Mouse (Mus musculus) midbrain, embryonic 14.5 days (tissue): ENCODE results near the gene Srp68. TPM values are rescaled to one million over a fixed set of nuclear protein-coding genes. Genes with fewer than 3 reads are reported as not detected.

ENCODE experiments used
- ATAC-seq: fragments of 200-750 bp; cut with Nextera tagmentation; 2 replicates; pipeline ENCODE4 v1.8.0; 2017; ENCODE audit warnings: moderate number of reproducible peaks, moderate library complexity; ENCODE audit not compliant: low FRiP score, low TSS enrichment
- DNase-seq: peaks from one replicate; pipeline ENCODE4 v3.0.0-alpha.2; 2015
- H3K27ac ChIP-seq: fragments of 300-500 bp; sonication (generic); replicated peaks from 2 replicates; pipeline ENCODE4 v1.5.1; 2014; ENCODE audit warnings: mild to moderate bottlenecking, low read depth, low read length, moderate library complexity
- H3K27me3 ChIP-seq: fragments of 300-500 bp; sonication (generic); 2 replicates; pipeline ENCODE4 v1.6.1; 2014; ENCODE audit warnings: low read length, control low read depth, mixed read lengths; ENCODE audit not compliant: control insufficient read depth, insufficient read depth
- H3K36me3 ChIP-seq: fragments of 300-500 bp; sonication (generic); 2 replicates; pipeline ENCODE4 v1.6.1; 2014; ENCODE audit warnings: low read length, control low read depth; ENCODE audit not compliant: control insufficient read depth, insufficient read depth
- H3K4me1 ChIP-seq: fragments of 300-500 bp; sonication (generic); 2 replicates; pipeline ENCODE4 v1.6.1; 2014; ENCODE audit warnings: mild to moderate bottlenecking, antibody characterized with exemption, low read length, control low read depth; ENCODE audit not compliant: control insufficient read depth, insufficient read depth
- H3K4me2 ChIP-seq: fragments of 300-500 bp; sonication (generic); 2 replicates; pipeline ENCODE4 v1.6.1; 2014; ENCODE audit warnings: mild to moderate bottlenecking, low read length, moderate library complexity
- H3K4me3 ChIP-seq: fragments of 300-500 bp; sonication (generic); replicated peaks from 2 replicates; pipeline ENCODE4 v1.5.1; 2014; ENCODE audit warnings: low read depth, low read length
- H3K9ac ChIP-seq: fragments of 300-500 bp; sonication (generic); replicated peaks from 2 replicates; pipeline ENCODE4 v1.6.1; 2014; ENCODE audit warnings: mild to moderate bottlenecking, low read length, moderate library complexity
- H3K9me3 ChIP-seq: fragments of 300-500 bp; sonication (generic); 2 replicates; pipeline ENCODE4 v1.6.1; 2016; ENCODE audit warnings: low read length, control low read depth, mixed read lengths; ENCODE audit not compliant: control insufficient read depth
- WGBS: fragments of 180-500 bp; shearing (Covaris S2); extraction: QIAGEN DNeasy Blood & Tissue Kit; methylation state at CpG from one replicate; pipeline ENCODE4 v1.1.7; 2014; 5-methylcytosine and 5-hydroxymethylcytosine counted together
- polyA plus RNA-seq: library from polyadenylated mRNA; unstranded; fragments of >200 nt; fragmentation: Nextera tagmentation; extraction: Ambion mirVana; gene quantifications from 2 replicates; pipeline ENCODE4 v1.2.1, GENCODE M21; 2014

Gene Srp68
- 49.5 and 57.1 TPM in 2 replicates for polyA plus RNA-seq

- ATAC-seq (peak; percentile 97), DNase-seq (peak; percentile 97)
- peaks cover 15% of the 10 kb centered on the region for H3K4me1 ChIP-seq
- H3K9ac ChIP-seq, result peak within 1 kb of the TSS; percentile 86
- H3K36me3 ChIP-seq, result peaks cover 25% of the 10 kb centered on the region
- H3K4me2 ChIP-seq, result peak within 1 kb of the TSS; percentile 93
- H3K4me3 ChIP-seq, result peak within 1 kb of the TSS; percentile 91
- H3K27me3 ChIP-seq, result no peaks in the 10 kb centered on the region
- no peaks in the 10 kb centered on the region for H3K9me3 ChIP-seq
- 2% methylated on average over 32 of the region's 32 CpGs for WGBS
- H3K27ac ChIP-seq, result peak within 1 kb of the TSS; percentile 93
Observed at GRCm38 (mm10) chr11:116274045-116274666, at the start of gene Srp68. Gene Srp68, minus strand, starts transcription at chr11:116274217.

GRCm38 (mm10) chr11:116318719-116319659, 45.0 kb upstream of the Srp68 start:
- peak; percentile 92 for DNase-seq
- Histone ChIP-seq H3K9ac (peak overlapping the region; percentile 51; the same call in 1 of the 2 replicates), H3K36me3 (no peaks in the 10 kb centered on the region), H3K4me3 (peak overlapping the region; percentile 36), H3K27ac (no peak overlapping the region), H3K27me3 (no peaks in the 10 kb centered on the region), H3K4me1 (peaks cover 6% of the 10 kb centered on the region), H3K9me3 (no peaks in the 10 kb centered on the region), H3K4me2 (peak overlapping the region; percentile 88)
- WGBS, result 1% methylated on average over 41 of the region's 41 CpGs
- ATAC-seq, result peak; percentile 50

- Histone ChIP-seq H3K27ac (no peak overlapping the region), H3K4me2 (no peak overlapping the region), H3K9ac (no peak overlapping the region), H3K36me3 (no peaks in the 10 kb centered on the region), H3K4me3 (no peak overlapping the region), H3K9me3 (no peaks in the 10 kb centered on the region), H3K27me3 (0 out of 2 replicates have a peak, but pooled peaks cover 3% of the 10 kb centered on the region), H3K4me1 (no peaks in the 10 kb centered on the region)
- DNase-seq (no peak), ATAC-seq (no peak)
- 64% methylated on average over 8 of the region's 8 CpGs for WGBS
Observed at GRCm38 (mm10) chr11:116312359-116312758, 38.3 kb upstream of the Srp68 start.

- WGBS, result 57% methylated on average over 8 of the region's 8 CpGs
- ATAC-seq (no peak), DNase-seq (peak; percentile 26)
- Histone ChIP-seq H3K4me3 (no peak overlapping the region), H3K4me2 (no peak overlapping the region), H3K9me3 (no peaks in the 10 kb centered on the region), H3K9ac (no peak overlapping the region), H3K27me3 (0 out of 2 replicates have a peak, but pooled peaks cover 3% of the 10 kb centered on the region), H3K27ac (no peak overlapping the region), H3K4me1 (no peaks in the 10 kb centered on the region), H3K36me3 (no peaks in the 10 kb centered on the region)
Observed at GRCm38 (mm10) chr11:116311169-116311568, 37.2 kb upstream of the Srp68 start.

GRCm38 (mm10) chr11:116309601-116310000, 35.6 kb upstream of the Srp68 start:
- whole genome bisulfite sequencing, result 75% methylated on average over 3 of the region's 3 CpGs
- ATAC-seq, result no peak
- H3K9ac ChIP-seq, result no peak overlapping the region

GRCm38 (mm10) chr11:116307762-116308531, 33.9 kb upstream of the Srp68 start:
- ATAC-seq (no peak), DNase-seq (no peak)
- no peak overlapping the region for H3K27ac ChIP-seq
- WGBS, result 94% methylated on average over 12 of the region's 12 CpGs
- no peak overlapping the region for H3K4me3 ChIP-seq
- peaks cover 6% of the 10 kb centered on the region for H3K4me1 ChIP-seq
- H3K27me3 ChIP-seq, result 0 out of 2 replicates have a peak, but pooled peaks cover 3% of the 10 kb centered on the region
- H3K9me3 ChIP-seq, result no peaks in the 10 kb centered on the region
- no peak overlapping the region for H3K9ac ChIP-seq
- peaks cover 19% of the 10 kb centered on the region for H3K36me3 ChIP-seq
- no peak overlapping the region for H3K4me2 ChIP-seq

More at GRCm38 (mm10) chr11:116309601-116310000, 35.6 kb upstream of the Srp68 start:
- 0 out of 2 replicates have a peak, but pooled peaks cover 3% of the 10 kb centered on the region for H3K27me3 ChIP-seq
- DNase-seq, result no peak
- no peak overlapping the region for H3K4me3 ChIP-seq
- no peaks in the 10 kb centered on the region for H3K9me3 ChIP-seq
- H3K4me2 ChIP-seq, result no peak overlapping the region
- peaks cover 2% of the 10 kb centered on the region for H3K36me3 ChIP-seq
- peaks cover 6% of the 10 kb centered on the region for H3K4me1 ChIP-seq
- no peak overlapping the region for H3K27ac ChIP-seq

- H3K4me2 ChIP-seq, result peak within 1 kb of the TSS; percentile 86
- ATAC-seq, result no peak
- H3K9ac ChIP-seq, result peak within 1 kb of the TSS; percentile 79
- DNase-seq, result no peak
- 86% methylated on average over 10 of the region's 10 CpGs for WGBS
- 0 out of 2 replicates have a peak, but pooled peaks cover 3% of the 10 kb centered on the region for H3K27me3 ChIP-seq
- H3K4me3 ChIP-seq, result peak within 1 kb of the TSS; percentile 71
- H3K36me3 ChIP-seq, result peaks cover 27% of the 10 kb centered on the region
- peak within 1 kb of the TSS; percentile 54 for H3K27ac ChIP-seq
- peaks cover 6% of the 10 kb centered on the region for H3K4me1 ChIP-seq
- H3K9me3 ChIP-seq, result no peaks in the 10 kb centered on the region
Observed at GRCm38 (mm10) chr11:116307019-116307725, 33.2 kb upstream of the Srp68 start, which contains the start of gene Exoc7. Gene Exoc7, minus strand, starts transcription at chr11:116307233.
